Mouse (Mus musculus) heart, adult 2 months (tissue): Measurements from ENCODE around the gene Acad12. TPM values are rescaled to one million over a fixed set of nuclear protein-coding genes. Genes with fewer than 3 reads are reported as not detected.

Experiments used
- DNase-seq, 2 experiments: peaks; one replicate each; pipeline ENCODE4 v3.0.0; 2021
- H3K27ac ChIP-seq: fragments of 200-600 bp; 2 replicates; pipeline ENCODE4 v1.8.1; 2022
- H3K27me3 ChIP-seq: fragments of 200-500 bp; 2 replicates; pipeline ENCODE4 v1.6.1; 2012; ENCODE audit warnings: mild to moderate bottlenecking, low read length, inconsistent platforms, mixed read lengths; ENCODE audit not compliant: control insufficient read depth, insufficient read depth
- H3K36me3 ChIP-seq: fragments of 200-500 bp; 2 replicates; pipeline ENCODE4 v1.6.1; 2012; ENCODE audit warnings: low read length, inconsistent platforms; ENCODE audit not compliant: control insufficient read depth, insufficient read depth
- H3K4me1 ChIP-seq: fragments of 200-500 bp; 2 replicates; pipeline ENCODE4 v1.6.1; 2011; ENCODE audit warnings: low read length; ENCODE audit not compliant: control insufficient read depth, insufficient read depth
- H3K4me3 ChIP-seq: fragments of 200-600 bp; 2 replicates; pipeline ENCODE4 v1.8.1; 2022
- H3K79me2 ChIP-seq: fragments of 200-500 bp; replicated peaks from 2 replicates; pipeline ENCODE4 v1.6.1; 2012; ENCODE audit warnings: mild to moderate bottlenecking, inconsistent platforms, low read length, moderate library complexity, mixed read lengths; ENCODE audit not compliant: control insufficient read depth, insufficient read depth
- H3K9ac ChIP-seq: fragments of 200-500 bp; 2 replicates; pipeline ENCODE4 v1.6.1; 2012; ENCODE audit warnings: low read depth, mild to moderate bottlenecking, control low read depth, inconsistent platforms, low read length, mixed read lengths
- CTCF ChIP-seq: fragments of 200-600 bp; IDR thresholded peaks from 2 replicates; pipeline ENCODE4 v1.8.1; 2022; ENCODE audit warnings: antibody characterized with exemption, mild to moderate bottlenecking, moderate library complexity
- EP300 ChIP-seq: fragments of 200-500 bp; IDR thresholded peaks from 2 replicates; pipeline ENCODE4 v1.6.1; 2011; ENCODE audit warnings: low read depth, low read length, control low read depth; ENCODE audit not compliant: insufficient read depth
- POLR2A ChIP-seq: fragments of 200-500 bp; IDR thresholded peaks from 2 replicates; pipeline ENCODE4 v1.6.1; 2011; ENCODE audit warnings: mild to moderate bottlenecking, low read depth, low read length, control low read depth; ENCODE audit not compliant: insufficient read depth
- WGBS: fragments of 180-500 bp; shearing (Covaris S2); methylation state at CpG from one replicate; pipeline ENCODE4 v1.1.7; 2018; 5-methylcytosine and 5-hydroxymethylcytosine counted together
- intact Hi-C: fragments of 180-260 bp; cut with DNase I; formaldehyde crosslinking; loops from one replicate; pipeline ENCODE4 v1.15.1; 2025
- polyA plus RNA-seq: library from polyadenylated mRNA; depleted of rRNA; stranded (reverse); fragments of >200 nt; gene quantifications from 2 replicates; pipeline ENCODE4 v1.2.3, GENCODE M21; 2012
- total RNA-seq, 2 experiments: library from RNA; stranded (reverse); gene quantifications; 2 replicates each; pipeline ENCODE4 v1.2.3; 2021

Gene Acad12
- total and polyA plus RNA-seq, 3 experiments: 68.2 to 85.7 (median 80.2) TPM

DNA sequence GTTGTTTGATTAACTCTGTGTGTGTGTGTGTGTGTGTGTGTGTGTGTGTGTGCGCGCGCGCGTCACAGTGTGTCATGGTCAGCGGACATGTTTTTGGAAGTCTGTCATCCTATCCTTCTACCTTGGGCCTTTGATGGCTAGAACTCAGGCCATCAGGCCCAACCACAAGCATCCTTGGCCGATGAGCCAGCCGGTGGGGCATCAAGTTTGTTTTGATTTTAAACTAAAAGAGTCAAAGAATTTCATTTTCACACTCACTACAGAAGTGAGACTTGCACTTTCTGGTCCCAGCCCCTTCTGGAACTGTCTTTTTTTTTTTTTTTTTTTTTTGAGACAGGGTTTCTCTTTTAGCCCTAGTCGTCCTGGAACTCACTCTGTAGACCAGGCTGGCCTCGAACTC, 33.7 kb downstream of the Acad12 start:
- Histone ChIP-seq H3K4me1 (peaks cover 23% of the 10 kb centered on the region), H3K27ac (no peak overlapping the region; the same call in none of the 2 replicates), H3K27me3 (no peaks in the 10 kb centered on the region), H3K79me2 (peaks cover 3% of the 10 kb centered on the region; the same call in 1 of the 2 replicates), H3K4me3 (no peak overlapping the region), H3K36me3 (peaks cover 7% of the 10 kb centered on the region), H3K9ac (no peak overlapping the region)
- intact Hi-C loops: loop anchor here (2.0 kb wide), 1 partner anchor 16 kb away; no protein-coding TSS in a partner anchor
- WGBS: 95% methylated on average over 10 of the region's 10 CpGs
- no peak for DNase-seq
- no peak for TF ChIP-seq POLR2A
- no peak for TF ChIP-seq EP300
- no peak for TF ChIP-seq CTCF

DNA sequence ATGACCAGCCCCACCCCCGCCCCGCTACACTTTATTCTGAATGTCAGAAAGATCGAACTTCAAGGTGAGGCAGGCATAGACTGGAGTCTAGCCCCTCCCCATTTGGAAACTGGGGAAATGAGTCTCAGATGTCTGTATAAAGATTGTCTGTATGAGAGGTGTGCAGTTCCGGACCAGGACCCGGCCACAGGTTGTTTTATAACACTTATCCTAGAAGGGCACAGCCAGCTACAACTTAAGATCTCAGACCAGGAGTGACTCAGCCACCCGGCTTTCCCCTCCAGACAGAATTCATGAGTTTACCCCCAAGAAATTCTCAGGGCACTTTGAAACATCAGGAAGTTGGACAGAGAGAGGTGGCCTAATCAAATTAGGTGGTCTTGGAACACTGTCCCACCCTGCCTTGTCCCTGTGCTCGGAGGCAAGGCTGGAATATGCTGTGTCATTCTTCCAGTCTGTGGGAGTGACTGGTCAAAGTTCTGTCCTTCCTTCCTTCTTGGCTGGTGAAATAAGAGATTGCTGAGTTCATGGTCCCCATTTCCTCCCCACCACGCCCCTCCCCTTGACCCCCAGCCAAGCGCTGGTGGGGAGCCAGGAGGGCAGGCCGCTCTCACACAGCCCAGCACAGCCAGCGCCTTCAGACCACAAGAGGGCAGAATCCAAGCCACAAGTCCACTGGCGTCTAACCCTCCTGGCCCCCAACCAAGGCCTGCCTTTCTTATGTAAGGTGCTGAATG, 34.8 kb downstream of the Acad12 start:
- H3K27me3 ChIP-seq: no peaks in the 10 kb centered on the region
- DNase-seq: peak; percentile 97
- H3K27ac ChIP-seq: peak overlapping the region; percentile 91
- intact Hi-C loops: loop anchor here (2.0 kb wide), 1 partner anchor 17 kb away; no protein-coding TSS in a partner anchor
- H3K36me3 ChIP-seq: peaks cover 7% of the 10 kb centered on the region
- no peak for TF ChIP-seq POLR2A
- TF ChIP-seq EP300: peak; percentile 94
- TF ChIP-seq CTCF: peak; percentile 87
- H3K4me1 ChIP-seq: peaks cover 23% of the 10 kb centered on the region
- WGBS: 32% methylated on average over 12 of the region's 12 CpGs
- H3K79me2 ChIP-seq: peaks cover 3% of the 10 kb centered on the region; the same call in 1 of the 2 replicates
- H3K4me3 ChIP-seq: no peak overlapping the region
- H3K9ac ChIP-seq: no peak overlapping the region

DNA sequence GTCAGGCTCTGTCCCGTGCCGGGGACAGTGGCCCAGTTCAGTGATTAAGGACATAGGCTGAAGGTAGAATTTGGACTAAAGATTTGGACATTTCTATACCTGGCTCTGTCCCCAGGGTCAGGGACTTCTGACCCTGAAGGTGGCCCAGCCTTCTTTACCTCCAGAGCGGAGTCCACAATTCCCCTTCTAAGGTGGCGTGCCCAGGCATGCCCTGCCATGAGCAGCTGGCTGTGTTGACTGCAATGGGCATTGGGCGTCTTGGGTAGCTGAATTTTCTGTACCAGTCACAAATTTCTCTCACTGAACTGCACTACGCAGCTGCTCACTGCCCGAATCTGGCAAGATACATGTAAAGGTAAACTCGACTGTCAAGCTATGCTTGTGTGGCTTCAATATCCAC, 36.8 kb downstream of the Acad12 start:
- Histone ChIP-seq H3K9ac (no peak overlapping the region), H3K27ac (no peak overlapping the region), H3K36me3 (peaks cover 6% of the 10 kb centered on the region), H3K27me3 (no peaks in the 10 kb centered on the region), H3K4me1 (peaks cover 20% of the 10 kb centered on the region), H3K79me2 (no peaks in the 10 kb centered on the region), H3K4me3 (no peak overlapping the region)
- intact Hi-C loops: no loop called here
- 92% methylated on average over 8 of the region's 8 CpGs for WGBS
- no peak for TF ChIP-seq POLR2A
- no peak for TF ChIP-seq CTCF
- no peak for TF ChIP-seq EP300
- DNase-seq: no peak

DNA sequence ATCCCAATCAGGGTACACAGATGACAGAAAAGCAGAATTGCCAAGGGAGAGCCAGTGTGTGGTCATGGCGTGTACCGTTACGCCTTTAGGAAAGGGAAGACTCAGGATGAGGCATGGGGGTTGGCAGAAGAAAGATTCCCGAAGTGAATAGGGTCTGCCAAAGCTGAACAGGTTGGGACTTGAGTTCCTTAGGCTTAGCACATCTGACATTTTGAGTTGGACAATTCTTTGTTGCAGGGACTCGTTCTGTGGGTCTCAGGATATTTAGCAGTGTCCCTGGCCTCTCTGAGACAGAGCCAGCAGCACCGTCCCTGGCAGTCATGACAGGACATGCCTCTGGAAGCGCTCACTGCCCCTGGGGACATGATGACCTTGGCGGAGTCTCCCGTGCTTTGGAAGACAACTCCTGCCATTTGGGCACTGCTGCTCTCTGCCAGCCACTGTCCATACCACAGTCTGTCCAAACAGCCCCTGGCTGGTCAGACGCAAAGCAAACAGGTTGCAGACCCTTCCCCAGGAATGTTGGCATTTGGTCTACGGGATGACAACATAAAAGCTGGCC, 41.7 kb downstream of the Acad12 start:
- intact Hi-C loops: no loop called here
- DNase-seq: peak; percentile 57 to 69
- Histone ChIP-seq H3K4me3 (no peak overlapping the region), H3K9ac (no peak overlapping the region), H3K4me1 (peaks cover 4% of the 10 kb centered on the region), H3K79me2 (no peaks in the 10 kb centered on the region; the same call in 1 of the 2 replicates), H3K36me3 (peaks cover 3% of the 10 kb centered on the region; the same call in 1 of the 2 replicates), H3K27me3 (no peaks in the 10 kb centered on the region), H3K27ac (peak overlapping the region; percentile 65)
- 0 out of 2 replicates have a peak, but pooled peaks have one; percentile 44 for TF ChIP-seq EP300
- TF ChIP-seq CTCF: no peak
- 49% methylated on average over 11 of the region's 11 CpGs for WGBS

DNA sequence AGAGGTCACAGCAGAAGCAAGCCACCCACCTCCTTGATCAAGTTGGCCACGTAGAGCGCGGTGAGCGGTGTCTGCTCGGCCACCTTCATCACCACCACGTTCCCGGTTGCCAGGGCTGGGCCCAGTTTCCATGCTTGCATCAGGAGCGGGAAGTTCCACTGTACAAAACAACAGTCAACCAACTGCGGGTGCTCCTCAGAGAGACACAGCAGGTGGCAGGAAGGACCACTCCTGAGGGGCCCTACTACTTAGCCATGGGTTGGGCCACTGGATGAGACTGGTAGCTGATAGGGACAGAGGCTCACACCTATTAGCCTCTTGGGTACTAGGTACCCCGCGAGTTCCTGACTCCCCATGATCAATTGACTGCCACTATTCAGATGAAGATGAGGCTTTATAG, 42.9 kb downstream of the Acad12 start:
- peaks cover 3% of the 10 kb centered on the region; the same call in 1 of the 2 replicates for H3K36me3 ChIP-seq
- WGBS: 93% methylated on average over 11 of the region's 11 CpGs
- H3K4me1 ChIP-seq: peaks cover 4% of the 10 kb centered on the region
- no peak overlapping the region for H3K9ac ChIP-seq
- TF ChIP-seq CTCF: no peak
- no peak for TF ChIP-seq EP300
- no peak for TF ChIP-seq POLR2A
- no peak overlapping the region for H3K4me3 ChIP-seq
- H3K27me3 ChIP-seq: no peaks in the 10 kb centered on the region
- no peak overlapping the region for H3K27ac ChIP-seq
- no peak for DNase-seq
- no peaks in the 10 kb centered on the region; the same call in 1 of the 2 replicates for H3K79me2 ChIP-seq
- intact Hi-C loops: no loop called here

DNA sequence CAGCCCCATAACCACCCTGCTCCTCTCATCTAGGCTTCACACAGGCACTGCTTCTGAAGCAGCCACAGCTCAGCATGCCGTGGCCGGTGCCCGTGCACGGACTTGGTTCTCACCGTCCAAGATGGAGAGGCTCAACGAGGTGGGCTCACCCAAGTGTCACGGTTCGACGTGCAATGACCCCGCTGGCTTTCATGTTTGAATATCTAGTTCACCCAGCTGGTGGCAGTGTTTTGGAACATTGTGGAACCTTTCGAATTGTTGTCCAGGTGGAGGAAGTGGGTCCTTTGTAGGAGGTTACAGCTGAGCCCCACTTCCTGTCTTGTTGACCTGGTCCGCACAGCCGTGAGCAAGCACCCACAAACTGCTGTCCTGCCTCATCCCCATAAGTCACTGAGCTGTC, 44.6 kb downstream of the Acad12 start:
- TF ChIP-seq POLR2A (no peak), CTCF (no peak), EP300 (no peak)
- intact Hi-C loops: no loop called here
- 86% methylated on average over 13 of the region's 13 CpGs for WGBS
- Histone ChIP-seq H3K9ac (no peak overlapping the region), H3K4me3 (no peak overlapping the region), H3K27me3 (no peaks in the 10 kb centered on the region), H3K36me3 (peaks cover 3% of the 10 kb centered on the region; the same call in 1 of the 2 replicates), H3K4me1 (peaks cover 4% of the 10 kb centered on the region), H3K79me2 (no peaks in the 10 kb centered on the region; the same call in 1 of the 2 replicates), H3K27ac (no peak overlapping the region)
- DNase-seq: no peak
